Mouse (Mus musculus) adrenal gland, postnatal 36 days (tissue): ENCODE measurements at regions not wholly inside any gene's neighbourhood (a gene's known extent, or its start where the extent isn't known, plus 50 kb on each side); places are given as distances from the start of the nearest gene placed in this dataset.
A peak's percentile ranks its signal among the peaks of the same experiment; 100 is the strongest.
"Not testable (repeated sequence)": the region's sequence is repeated elsewhere in the genome, so short reads cannot be mapped to it uniquely, and the experiment has no call there.

Experiments
- DNase-seq, 2 experiments: peaks; one replicate each; pipeline ENCODE4 v3.0.0; 2021; ENCODE audit warnings: mixed read lengths in 1 of 2

- DNase-seq, result peak; percentile 96 to 97
These were observed 213.0 kb upstream of the Smim15 start for GRCm38 (mm10) chr13:107831221-107831681.

- no peak for DNase-seq
These were observed 214.0 kb upstream of the Smim15 start for GRCm38 (mm10) chr13:107830281-107830680.

DNA sequence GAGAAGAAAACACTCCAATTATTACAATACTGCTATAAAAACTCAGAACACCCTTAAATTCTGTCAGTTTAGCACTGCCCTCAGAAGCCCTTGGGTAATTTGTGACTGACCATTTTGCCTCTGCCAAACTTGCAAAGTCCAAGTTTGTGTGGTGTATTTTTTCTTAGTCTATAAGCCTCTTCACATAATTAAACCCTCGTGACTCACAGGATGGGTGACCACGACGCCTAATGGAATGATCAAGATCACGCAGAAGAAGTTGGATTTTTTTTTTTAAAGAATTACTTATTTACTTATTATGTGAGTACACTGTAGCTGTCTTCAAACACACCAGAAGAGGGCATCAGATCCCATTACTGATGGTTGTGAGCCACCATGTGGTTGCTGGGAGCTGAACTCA, 214.4 kb upstream of the Smim15 start:
- DNase-seq, result no peak

DNA sequence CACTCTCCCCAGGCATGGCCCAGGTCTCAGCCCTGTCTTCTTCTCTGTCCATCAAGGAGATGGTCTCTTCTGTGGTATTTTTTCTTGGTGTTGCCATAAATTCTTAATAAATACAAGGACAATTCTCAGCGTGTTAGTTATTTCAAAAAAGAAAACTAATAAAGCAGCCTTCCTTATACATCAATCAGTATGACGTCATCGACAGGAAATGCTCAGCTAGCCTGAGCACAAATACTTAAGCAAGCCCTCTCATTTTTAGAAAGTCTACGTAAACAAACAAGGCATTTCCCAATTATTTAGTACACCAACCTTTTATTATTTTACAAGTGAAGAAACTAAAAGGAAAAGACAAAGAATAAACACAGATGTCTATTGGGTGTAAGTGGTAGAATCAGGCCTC, 218.6 kb upstream of the Smim15 start:
- DNase-seq, result no peak

GRCm38 (mm10) chr13:107823342-107823741, 220.9 kb upstream of the Smim15 start:
- DNase-seq, result no peak

DNA sequence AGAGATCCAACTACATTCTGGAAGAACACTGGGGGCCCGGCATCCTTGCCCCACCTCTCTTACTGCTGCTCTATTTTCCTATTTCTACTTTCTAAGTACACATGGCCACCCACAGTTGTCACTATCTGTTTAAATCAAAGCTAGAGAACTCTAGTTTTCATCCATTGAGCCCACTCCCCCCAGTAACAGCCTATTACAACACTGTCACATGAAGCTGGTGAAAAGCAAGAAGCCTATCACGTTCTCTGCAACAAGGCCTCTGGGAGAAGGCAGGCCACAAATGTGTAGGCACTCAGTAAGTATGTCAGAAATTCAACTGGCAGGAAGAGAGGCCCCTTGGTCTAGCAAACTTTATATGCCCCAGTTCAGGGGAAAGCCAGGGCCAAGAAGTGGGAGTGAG, 222.0 kb upstream of the Smim15 start:
- no peak for DNase-seq

DNA sequence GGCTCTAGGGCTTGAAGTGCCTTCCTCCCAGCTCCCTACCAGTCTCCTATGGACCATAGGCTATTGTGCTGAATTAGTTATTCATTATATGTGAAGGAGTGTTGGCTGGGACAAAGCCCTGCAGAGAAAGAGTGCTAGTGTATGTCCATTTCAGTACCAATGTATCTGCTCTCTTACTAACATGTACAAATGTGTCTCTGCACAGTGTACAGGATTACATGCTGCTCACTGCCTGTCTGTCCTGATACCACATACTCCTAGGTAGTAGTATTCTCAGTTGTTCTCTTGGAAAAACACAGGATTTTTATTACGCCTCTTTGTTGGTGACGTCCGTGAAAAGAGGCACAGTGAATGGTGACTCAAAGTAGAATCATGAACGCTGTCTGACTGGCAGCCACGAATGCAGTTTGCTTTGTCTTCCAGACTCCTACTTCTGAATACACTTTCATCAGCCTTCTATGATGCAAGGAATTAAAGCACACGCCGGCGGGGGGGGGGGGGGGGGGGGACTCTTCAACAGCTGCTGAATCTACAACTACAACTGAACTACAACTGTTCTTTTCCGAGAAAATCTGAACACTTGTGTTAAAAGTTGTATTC, 230.6 kb upstream of the Smim15 start:
- DNase-seq, result no peak

GRCm38 (mm10) chr13:107812014-107812413, 232.2 kb upstream of the Smim15 start:
- no peak for DNase-seq

DNA sequence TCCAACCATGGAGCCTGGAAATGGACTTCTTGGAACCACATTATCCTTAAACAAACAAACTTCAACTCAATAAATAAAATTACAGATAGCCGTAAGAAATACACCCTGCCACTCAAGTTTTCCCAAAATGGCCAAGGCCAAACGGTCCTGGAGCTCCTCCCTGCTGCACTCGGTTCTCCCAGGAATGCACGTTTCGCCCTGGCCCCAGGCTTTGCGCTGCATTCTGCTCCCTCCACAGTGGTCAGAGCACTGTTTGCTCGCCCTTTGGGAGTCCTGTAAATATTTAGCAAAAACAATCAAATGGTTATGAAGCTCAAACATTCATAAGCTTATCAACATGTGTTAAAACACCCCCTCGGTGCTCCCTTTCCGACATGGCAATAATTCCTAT, 233.4 kb upstream of the Smim15 start:
- DNase-seq, result no peak

GRCm38 (mm10) chr13:107810060-107810801, 234.0 kb upstream of the Smim15 start:
- DNase-seq, result no peak

DNA sequence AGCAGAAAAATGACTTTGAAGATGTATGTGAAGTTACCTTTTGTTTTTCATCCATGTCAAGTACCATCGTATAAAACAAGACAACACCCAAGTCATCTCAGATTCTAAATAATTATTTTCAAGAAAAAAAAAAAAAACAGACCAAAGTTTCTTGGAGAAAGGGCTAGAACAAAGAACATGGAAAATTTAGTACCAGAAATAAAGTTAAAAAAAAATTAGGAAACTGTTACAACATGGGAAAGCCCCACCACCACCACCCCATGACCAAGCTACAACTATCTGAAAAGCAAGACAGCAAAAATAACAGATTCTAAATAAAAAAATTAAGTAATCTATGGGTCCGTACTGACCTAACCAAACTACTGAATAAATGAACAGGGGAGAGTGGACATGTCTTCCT, 235.3 kb upstream of the Smim15 start:
- no peak for DNase-seq

DNA sequence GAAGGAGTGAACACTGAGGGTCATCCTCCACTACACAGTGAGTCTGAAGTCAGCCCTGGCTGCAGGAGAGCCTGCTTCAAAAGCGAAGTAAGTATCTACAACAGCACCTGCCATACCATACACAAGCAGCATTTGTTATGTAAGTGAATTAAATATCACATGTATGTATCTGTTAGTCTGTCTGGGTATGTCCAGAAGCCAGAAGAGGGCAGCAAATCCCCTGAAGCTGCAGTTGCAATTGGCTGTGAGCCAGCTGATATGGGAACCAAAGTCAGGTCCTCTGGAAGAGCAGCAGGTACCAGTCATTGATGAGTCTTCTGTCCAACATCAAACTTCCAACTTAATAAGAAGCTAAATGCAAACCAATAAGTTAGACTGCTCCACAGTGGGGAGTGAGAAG, 239.8 kb upstream of the Smim15 start:
- DNase-seq, result no peak

- no peak for DNase-seq
These were observed 244.9 kb upstream of the Smim15 start for GRCm38 (mm10) chr13:107799199-107799945.

GRCm38 (mm10) chr13:107798144-107798543, 246.1 kb upstream of the Smim15 start:
- DNase-seq, result no peak

GRCm38 (mm10) chr13:107795516-107795915, 248.7 kb upstream of the Smim15 start:
- no peak for DNase-seq

DNA sequence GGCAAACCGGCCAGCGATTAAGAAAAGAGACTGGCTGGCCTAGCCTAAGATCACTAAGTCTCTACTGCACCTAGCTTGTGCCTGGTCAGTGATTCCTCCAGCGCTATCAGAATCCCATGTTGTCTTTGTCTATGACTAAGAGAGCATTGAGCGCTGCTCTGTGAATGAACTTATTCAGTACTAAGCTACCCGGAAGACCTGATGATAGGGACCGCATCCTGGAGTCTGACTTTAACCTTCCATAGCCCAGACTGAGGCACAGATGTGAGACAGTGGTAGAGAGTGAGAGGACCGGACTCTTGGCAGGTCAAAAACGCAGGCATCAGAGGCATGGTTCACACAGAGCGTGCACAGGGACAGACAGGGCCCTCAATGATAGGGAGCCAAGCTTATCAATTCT, 252.5 kb upstream of the Smim15 start:
- no peak for DNase-seq

- DNase-seq, result no peak
These were observed 259.3 kb upstream of the Smim15 start for GRCm38 (mm10) chr13:107784971-107785370.

- no peak for DNase-seq
These were observed 262.5 kb upstream of the Smim15 start for GRCm38 (mm10) chr13:107781741-107782140.

DNA sequence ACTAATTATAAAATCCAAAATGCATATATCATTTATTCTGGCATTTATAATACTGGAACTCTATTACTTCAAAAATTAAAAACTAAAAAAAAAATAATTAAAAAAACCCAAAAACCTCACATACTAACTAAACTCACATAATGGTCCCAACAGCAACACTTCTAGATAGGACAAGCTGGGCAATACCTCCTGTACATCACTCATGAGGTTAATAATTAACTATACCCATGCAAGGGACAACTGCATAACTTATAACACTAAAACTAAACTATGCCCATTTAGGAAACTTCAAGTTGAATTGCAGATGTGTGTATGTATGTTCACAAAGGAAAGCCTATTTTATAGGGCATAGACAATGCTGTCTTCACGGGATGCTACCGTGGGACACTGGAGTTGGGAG, 263.0 kb upstream of the Smim15 start:
- DNase-seq, result no peak

DNA sequence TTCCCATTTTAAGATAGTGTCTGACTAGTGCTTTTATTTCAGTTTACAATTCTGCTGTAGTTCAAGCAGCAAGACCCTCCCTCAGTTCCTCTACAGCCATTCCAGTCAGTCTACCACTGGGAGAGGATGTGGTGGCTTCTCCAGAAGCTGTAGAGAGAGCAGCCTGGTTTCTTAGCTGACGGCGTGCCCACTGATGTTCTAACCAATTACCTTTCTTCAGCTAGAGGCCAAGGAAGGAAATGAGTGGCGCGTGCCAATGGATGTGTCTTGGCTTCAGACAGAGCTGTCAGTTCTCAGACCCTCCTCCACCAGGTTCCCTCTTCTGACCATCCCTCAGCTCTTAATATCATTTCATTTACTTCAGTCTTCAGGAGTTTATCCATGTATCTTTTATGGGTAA, 264.7 kb upstream of the Smim15 start:
- DNase-seq, result no peak

DNA sequence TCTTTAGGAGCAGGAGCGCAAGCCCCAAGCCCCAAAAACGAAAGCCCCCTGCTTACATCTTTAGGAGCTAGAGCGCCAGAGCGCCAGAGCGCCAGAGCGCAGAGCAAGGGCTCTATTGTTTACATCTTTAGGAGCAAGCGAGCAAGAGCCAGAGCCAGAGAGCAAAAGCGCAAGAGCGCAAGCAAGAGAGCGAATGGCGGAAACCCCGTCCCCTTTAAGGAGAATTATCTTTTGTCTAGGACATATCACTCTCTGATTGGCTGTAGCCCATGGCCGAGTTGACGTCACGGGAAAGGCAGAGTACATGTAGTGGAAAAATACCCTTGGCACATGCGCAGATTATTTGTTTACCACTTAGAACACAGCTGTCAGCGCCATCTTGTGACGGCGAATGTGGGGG, 269.7 kb upstream of the Smim15 start:
- DNase-seq, result not testable (repeated sequence)

DNA sequence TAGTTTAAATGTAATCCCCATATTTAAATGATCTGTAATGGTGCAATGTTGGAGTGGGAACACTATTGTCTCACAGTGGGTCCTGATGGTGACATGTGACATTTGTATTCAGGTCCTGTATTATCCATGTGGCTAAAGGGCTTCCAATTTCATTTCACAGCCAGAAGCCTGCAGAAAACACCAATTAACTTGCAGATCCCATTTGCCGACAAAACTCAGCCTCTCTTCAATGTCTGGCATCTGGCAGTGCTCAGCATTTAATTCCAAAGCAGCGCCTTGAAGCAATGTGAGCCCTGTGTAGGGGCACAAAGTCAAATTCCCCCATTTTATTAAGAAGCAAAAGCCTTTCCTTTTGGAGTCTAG, 277.0 kb upstream of the Smim15 start:
- DNase-seq, result no peak
